ENCODE assay signal across 22 mouse cellular contexts in the genomic region with DNA sequence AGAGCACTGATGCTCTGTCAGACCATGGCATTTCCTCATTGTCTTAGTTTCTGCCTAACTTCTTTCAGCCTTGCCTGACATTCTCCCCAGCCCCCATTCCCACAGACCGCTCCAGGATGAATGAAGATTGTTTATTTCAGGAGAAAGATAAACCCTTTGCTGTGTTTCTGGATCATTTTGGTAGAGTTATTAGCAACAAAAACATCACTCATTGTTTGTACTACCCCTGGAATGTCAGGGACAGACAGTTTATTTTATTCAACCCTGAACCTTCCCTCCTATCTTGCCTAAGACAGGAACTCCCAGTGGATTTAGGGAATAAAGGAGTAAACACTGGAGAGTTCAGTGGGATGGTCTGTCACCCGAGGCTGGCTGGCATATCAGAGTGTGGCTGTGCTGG.
"Had no signal": no experiment of that assay in that cellular context is flagged by ENCODE, and none has a peak within 500 bp of the region (broad histone marks: within the 10 kb centered on the region; RNA-seq: fewer than 3 reads in every experiment).

No protein-coding gene starts in this region.

- H3K4me3 ChIP-seq: heart, adult 2 months; heart, embryonic 13.5 days; heart, embryonic 15.5 days; hindbrain, embryonic 13.5 days; hindbrain, embryonic 15.5 days; limb, embryonic 13.5 days; limb, embryonic 15.5 days had no signal

- H3K36me3 ChIP-seq: heart, embryonic 13.5 days; heart, embryonic 15.5 days; hindbrain, embryonic 13.5 days; hindbrain, embryonic 15.5 days; limb, embryonic 13.5 days; limb, embryonic 15.5 days had no signal

- H3K27me3 ChIP-seq: heart, embryonic 13.5 days; heart, embryonic 15.5 days; hindbrain, embryonic 13.5 days; hindbrain, embryonic 15.5 days; limb, embryonic 13.5 days; limb, embryonic 15.5 days had no signal

- H3K9me3 ChIP-seq: heart, embryonic 13.5 days; heart, embryonic 15.5 days; hindbrain, embryonic 13.5 days; hindbrain, embryonic 15.5 days; limb, embryonic 13.5 days; limb, embryonic 15.5 days had no signal

- H3K9ac ChIP-seq: heart, embryonic 13.5 days; heart, embryonic 15.5 days; hindbrain, embryonic 13.5 days; hindbrain, embryonic 15.5 days; limb, embryonic 13.5 days; limb, embryonic 15.5 days had no signal

- H3K4me1 ChIP-seq: heart, embryonic 13.5 days; heart, embryonic 15.5 days; hindbrain, embryonic 15.5 days; limb, embryonic 15.5 days had no signal

- H3K27ac ChIP-seq: heart, adult 2 months; heart, embryonic 13.5 days; heart, embryonic 15.5 days; hindbrain, embryonic 13.5 days; hindbrain, embryonic 15.5 days; hindbrain, postnatal 0 days; kidney, postnatal 0 days; limb, embryonic 13.5 days; limb, embryonic 15.5 days had no signal

- H3K4me2 ChIP-seq: heart, embryonic 11.5 days; heart, embryonic 13.5 days; heart, embryonic 15.5 days; hindbrain, embryonic 13.5 days; hindbrain, embryonic 15.5 days; limb, embryonic 13.5 days; limb, embryonic 15.5 days had no signal

- ATAC-seq: hindbrain, postnatal 0 days; intestine, embryonic 16.5 days had no signal

- DNase-seq: gastrocnemius, postnatal 14 days; gastrocnemius, postnatal 36 days; heart, adult 11 months; heart, adult 2 months; heart, postnatal 14 days; heart, postnatal 36 days; kidney, adult 11 months; kidney, adult 8-10 months; kidney, postnatal 14 days; layer of hippocampus, adult 9-11 months; layer of hippocampus, postnatal 36 days; left cerebral cortex, postnatal 4 days had no signal
